Mouse (Mus musculus): ENCODE results near the gene Selenov. TPM values are rescaled to one million over a fixed set of nuclear protein-coding genes. Genes with fewer than 3 reads are reported as not detected.

The Selenov gene
- total RNA-seq, 2 experiments from 2014 or later = 1.1 TPM; not detected in 1

Other genes with a start within 250 kb of the Selenov start
- gene Psmc4, start 241.1 kb downstream of the Selenov start, total RNA-seq (2021) = 100 to 1,000 TPM; 151 to 195 TPM
- not detected for gene Fcgbp, start 219.9 kb downstream of the Selenov start, total RNA-seq (2021)
- gene 9530053A07Rik, start 161.7 kb downstream of the Selenov start, total RNA-seq (2021) = not detected
- 100 to 1,000 TPM in 1 of 2 experiments, 10 to 100 TPM in 1; 92.2 to 134 TPM for gene Fbl, start 121.5 kb downstream of the Selenov start, total RNA-seq (2021)
- gene Dyrk1b, start 111.7 kb downstream of the Selenov start, total RNA-seq (2021) = 10 to 100 TPM; 27.3 to 31.4 TPM
- gene Eid2, start 23.3 kb downstream of the Selenov start, total RNA-seq (2021) = 10 to 100 TPM; 25.2 to 51.2 TPM
- gene Eid2b, start 13.4 kb downstream of the Selenov start, total RNA-seq (2021) = 10 to 100 TPM; 13.7 to 18.4 TPM
- gene Dll3, start 11.1 kb upstream of the Selenov start, total RNA-seq (2021) = under 1 TPM in 1 of 2 experiments, not detected in 1; 0.89 TPM
- gene Timm50, start 20.9 kb upstream of the Selenov start, total RNA-seq (2021) = 100 to 1,000 TPM in 1 of 2 experiments, 10 to 100 TPM in 1; 84.0 to 102 TPM
- 100 to 1,000 TPM; 122 to 287 TPM for gene Supt5, start 47.6 kb upstream of the Selenov start, total RNA-seq (2021)
- 1,000 to 10,000 TPM; 1,072 to 1,115 TPM for gene Rps16, start 59.5 kb upstream of the Selenov start, total RNA-seq (2021)
- 10 to 100 TPM; 19.0 to 27.2 TPM for gene Plekhg2, start 81.4 kb upstream of the Selenov start, total RNA-seq (2021)
- gene Zfp36, start 89.1 kb upstream of the Selenov start, total RNA-seq (2021) = 10 to 100 TPM; 19.0 to 26.1 TPM
- gene Med29, start 101.5 kb upstream of the Selenov start, total RNA-seq (2021) = 10 to 100 TPM; 33.6 to 47.4 TPM
- gene Paf1, start 101.8 kb upstream of the Selenov start, total RNA-seq (2021) = 10 to 100 TPM; 67.3 to 77.7 TPM
- 1 to 10 TPM; 6.7 to 8.1 TPM for gene Gmfg, start 146.3 kb upstream of the Selenov start, total RNA-seq (2021)
- gene Lrfn1, start 160.8 kb upstream of the Selenov start, total RNA-seq (2021) = 10 to 100 TPM; 15.6 to 17.5 TPM
- not detected for gene Ifnl2, start 219.3 kb upstream of the Selenov start, total RNA-seq (2021)
- not detected for gene Ifnl3, start 231.7 kb upstream of the Selenov start, total RNA-seq (2021)
- not detected for gene Sycn, start 249.7 kb upstream of the Selenov start, total RNA-seq (2021)